Mouse (Mus musculus): ENCODE data around the gene Vstm2a.

The Vstm2a gene

GRCm38 (mm10) chr11:16257473-16257921 is at the start of gene Vstm2a:
Gene Vstm2a (plus strand): TSS chr11:16257724.
- no peak for DNase-seq (ENCODE audit: low read depth in 2 of 2, low spot score in 2 of 2)

- no peak for DNase-seq (ENCODE audit: low read depth in 2 of 2, low spot score in 2 of 2)
Measured at GRCm38 (mm10) chr11:16257011-16257410, 513 bp upstream of the Vstm2a start.

GRCm38 (mm10) chr11:16258300-16258699 is 776 bp downstream of the Vstm2a start:
- no peak for DNase-seq (ENCODE audit: low read depth in 2 of 2, low spot score in 2 of 2)

GRCm38 (mm10) chr11:16259876-16260275 is 2.4 kb downstream of the Vstm2a start:
- DNase-seq (ENCODE audit: low read depth in 2 of 2, low spot score in 2 of 2): no peak

- no peak for DNase-seq (ENCODE audit: low read depth in 2 of 2, low spot score in 2 of 2)
Measured at GRCm38 (mm10) chr11:16260764-16261578, 3.4 kb downstream of the Vstm2a start.

GRCm38 (mm10) chr11:16268396-16268795 is 10.9 kb downstream of the Vstm2a start:
- DNase-seq (ENCODE audit: low read depth in 2 of 2, low spot score in 2 of 2): no peak

- DNase-seq (ENCODE audit: low read depth in 2 of 2, low spot score in 2 of 2): no peak
Measured at GRCm38 (mm10) chr11:16290381-16290780, 32.9 kb downstream of the Vstm2a start.

GRCm38 (mm10) chr11:16292960-16293359 is 35.4 kb downstream of the Vstm2a start:
- no peak for DNase-seq (ENCODE audit: low read depth in 2 of 2, low spot score in 2 of 2)

- no peak for DNase-seq (ENCODE audit: low read depth in 2 of 2, low spot score in 2 of 2)
Measured at GRCm38 (mm10) chr11:16296521-16296920, 39.0 kb downstream of the Vstm2a start.

GRCm38 (mm10) chr11:16299492-16299891 is 42.0 kb downstream of the Vstm2a start:
- DNase-seq (ENCODE audit: low read depth in 2 of 2, low spot score in 2 of 2): no peak

GRCm38 (mm10) chr11:16299960-16300359 is 42.4 kb downstream of the Vstm2a start:
- no peak for DNase-seq (ENCODE audit: low read depth in 2 of 2, low spot score in 2 of 2)

GRCm38 (mm10) chr11:16300709-16301108 is 43.2 kb downstream of the Vstm2a start:
- DNase-seq (ENCODE audit: low read depth in 2 of 2, low spot score in 2 of 2): no peak

- no peak for DNase-seq (ENCODE audit: low read depth in 2 of 2, low spot score in 2 of 2)
Measured at GRCm38 (mm10) chr11:16315097-16315496, 57.6 kb downstream of the Vstm2a start.

- no peak for DNase-seq (ENCODE audit: low read depth in 2 of 2, low spot score in 2 of 2)
Measured at GRCm38 (mm10) chr11:16345179-16345578, 87.7 kb downstream of the Vstm2a start.

- DNase-seq (ENCODE audit: low read depth in 2 of 2, low spot score in 2 of 2): no peak
Measured at GRCm38 (mm10) chr11:16345676-16346075, 88.2 kb downstream of the Vstm2a start.

- no peak for DNase-seq (ENCODE audit: low read depth in 2 of 2, low spot score in 2 of 2)
Measured at GRCm38 (mm10) chr11:16351915-16352314, 94.4 kb downstream of the Vstm2a start.

- no peak for DNase-seq (ENCODE audit: low read depth in 2 of 2, low spot score in 2 of 2)
Measured at GRCm38 (mm10) chr11:16354356-16354755, 96.8 kb downstream of the Vstm2a start.

- DNase-seq (ENCODE audit: low read depth in 2 of 2, low spot score in 2 of 2): no peak
Measured at GRCm38 (mm10) chr11:16366852-16367587, 109.5 kb downstream of the Vstm2a start.

GRCm38 (mm10) chr11:16403627-16404026 is 146.1 kb downstream of the Vstm2a start:
- no peak for DNase-seq (ENCODE audit: low read depth in 2 of 2, low spot score in 2 of 2)

GRCm38 (mm10) chr11:16411736-16412135 is 154.2 kb downstream of the Vstm2a start:
- DNase-seq (ENCODE audit: low read depth in 2 of 2, low spot score in 2 of 2): no peak

- no peak for DNase-seq (ENCODE audit: low read depth in 2 of 2, low spot score in 2 of 2)
Measured at GRCm38 (mm10) chr11:16412609-16413008, 155.1 kb downstream of the Vstm2a start.

- no peak for DNase-seq (ENCODE audit: low read depth in 2 of 2, low spot score in 2 of 2)
Measured at GRCm38 (mm10) chr11:16413077-16413644, 155.6 kb downstream of the Vstm2a start.
